Mouse (Mus musculus): Measurements from ENCODE around the gene Napb. TPM values are rescaled to one million over a fixed set of nuclear protein-coding genes. Genes with fewer than 3 reads are reported as not detected.

Gene Napb
- total and polyA plus RNA-seq, 3 experiments, result not detected

- Histone ChIP-seq H3K4me3 (ENCODE audit: control insufficient read depth in 1 of 2, insufficient read depth in 1 of 2, low read depth in 2 of 2, low read length in 2 of 2) (no peak overlapping the region), H3K27ac (ENCODE audit: control insufficient read depth, low read depth, low read length) (no peak overlapping the region), H3K27me3 (ENCODE audit: control insufficient read depth in 1 of 2, insufficient read depth in 2 of 2, low read length in 2 of 2) (no peaks in the 10 kb centered on the region), H3K36me3 (ENCODE audit: control insufficient read depth in 1 of 2, insufficient read depth in 2 of 2, low read length in 2 of 2) (no peaks in the 10 kb centered on the region), H3K9ac (ENCODE audit: control insufficient read depth, low read depth, low read length, poor library complexity, severe bottlenecking) (no peak overlapping the region), H3K4me1 (ENCODE audit: control insufficient read depth in 1 of 2, insufficient read depth in 2 of 2, low read length in 2 of 2) (no peaks in the 10 kb centered on the region), H3K9me3 (replicated peaks; ENCODE audit: insufficient read depth, low read length) (no peaks in the 10 kb centered on the region), H3K79me2 (ENCODE audit: control insufficient read depth, insufficient read depth, low read length, poor library complexity) (no peaks in the 10 kb centered on the region)
- peak; percentile 83 for DNase-seq (ENCODE audit: low read depth, low spot score)
- TF ChIP-seq ZC3H11A (IDR thresholded peaks at IDR 0.05; ENCODE audit: low read depth, low read length) (peak; percentile 32), BHLHE40 (IDR thresholded peaks at IDR 0.05; ENCODE audit: borderline replicate concordance, low read depth, low read length) (no peak), CTCF (IDR thresholded peaks at IDR 0.05 in 2 of 3, conservative IDR thresholded peaks at IDR 0.05 in 1 of 3; ENCODE audit: control insufficient read depth in 1 of 3, insufficient read depth in 1 of 3, low read depth in 2 of 3, low read length in 3 of 3, poor library complexity in 1 of 3, severe bottlenecking in 1 of 3) (peak; percentile 40 to 74 (median 53); a peak in 5 of 6 replicates), SMC3 (IDR thresholded peaks at IDR 0.05; ENCODE audit: low read depth, low read length) (peak; percentile 62), RAD21 (IDR thresholded peaks at IDR 0.05; ENCODE audit: low read depth, low read length) (peak; percentile 55)
Measured at GRCm38 (mm10) chr2:148751893-148752813, 19.9 kb upstream of the Napb start.

- H3K36me3 ChIP-seq (ENCODE audit: control insufficient read depth in 1 of 2, insufficient read depth in 2 of 2, low read length in 2 of 2), result no peaks in the 10 kb centered on the region
- H3K4me3 ChIP-seq (ENCODE audit: control insufficient read depth in 1 of 2, insufficient read depth in 1 of 2, low read depth in 2 of 2, low read length in 2 of 2), result no peak within 1 kb of the TSS
- no peaks in the 10 kb centered on the region for H3K27me3 ChIP-seq (ENCODE audit: control insufficient read depth in 1 of 2, insufficient read depth in 2 of 2, low read length in 2 of 2)
- no peaks in the 10 kb centered on the region for H3K79me2 ChIP-seq (ENCODE audit: control insufficient read depth, insufficient read depth, low read length, poor library complexity)
- TF ChIP-seq MAZ (IDR thresholded peaks at IDR 0.05; ENCODE audit: low read depth, low read length) (no peak), SMC3 (IDR thresholded peaks at IDR 0.05; ENCODE audit: low read depth, low read length) (no peak), USF2 (IDR thresholded peaks at IDR 0.05; ENCODE audit: borderline replicate concordance in 1 of 2, insufficient read depth in 1 of 2, low read depth in 1 of 2, low read length in 2 of 2) (no peak), POLR2AphosphoS2 (IDR thresholded peaks at IDR 0.05; ENCODE audit: low read length) (no peak), SIN3A (IDR thresholded peaks at IDR 0.05; ENCODE audit: low read length) (no peak), JUND (IDR thresholded peaks at IDR 0.05; ENCODE audit: low read depth, low read length) (no peak), MYB (IDR thresholded peaks at IDR 0.05; ENCODE audit: low read depth, low read length) (no peak), UBTF (IDR thresholded peaks at IDR 0.05; ENCODE audit: borderline replicate concordance, insufficient read depth, low read depth, low read length) (no peak), POLR2A (IDR thresholded peaks at IDR 0.05; ENCODE audit: control insufficient read depth in 1 of 2, insufficient read depth in 1 of 2, low read depth in 1 of 2, low read length in 2 of 2, poor library complexity in 1 of 2) (no peak), USF1 (IDR thresholded peaks at IDR 0.05; ENCODE audit: low read depth, low read length) (no peak)
- H3K9me3 ChIP-seq (replicated peaks; ENCODE audit: insufficient read depth, low read length), result no peaks in the 10 kb centered on the region
- H3K27ac ChIP-seq (ENCODE audit: control insufficient read depth, low read depth, low read length), result no peak within 1 kb of the TSS
- H3K4me1 ChIP-seq (ENCODE audit: control insufficient read depth in 1 of 2, insufficient read depth in 2 of 2, low read length in 2 of 2), result no peaks in the 10 kb centered on the region
- H3K9ac ChIP-seq (ENCODE audit: control insufficient read depth, low read depth, low read length, poor library complexity, severe bottlenecking), result no peak within 1 kb of the TSS
- DNase-seq (ENCODE audit: low read depth, low spot score), result no peak
Measured at GRCm38 (mm10) chr2:148750058-148750457, 17.8 kb upstream of the Napb start, which contains the start of gene Cstl1. Cstl1 (plus strand) TSS chr2:148750358.
